Mouse (Mus musculus): ENCODE results near the gene Nfatc4. TPM values are rescaled to one million over a fixed set of nuclear protein-coding genes. Genes with fewer than 3 reads are reported as not detected.

Gene Nfatc4
- polyA plus RNA-seq, 1 experiment from 2014 or later: 25.7 TPM

DNA sequence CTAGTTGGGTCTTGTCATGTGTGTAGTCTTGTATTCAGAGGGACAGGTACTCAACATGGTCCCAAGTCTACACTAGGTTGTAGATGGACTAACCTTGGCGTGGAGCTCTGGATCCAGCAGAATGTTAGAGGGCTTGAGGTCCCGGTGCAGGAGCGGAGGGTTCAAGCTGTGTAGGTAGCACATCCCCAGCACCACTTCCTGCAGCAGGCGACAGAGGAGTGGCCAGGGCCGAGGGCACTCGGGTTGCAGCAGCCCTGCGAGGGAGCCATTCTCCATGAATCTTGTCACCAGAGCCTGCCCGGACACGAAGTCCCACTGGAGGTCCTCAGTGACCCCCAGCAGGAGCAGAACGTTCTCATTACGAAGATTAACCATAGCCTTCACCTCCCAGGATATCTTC lies 35.2 kb upstream of the Nfatc4 start:
- Histone ChIP-seq H3K4me3 (replicated peaks) (peak overlapping the region; percentile 44), H3K9me3 (no peaks in the 10 kb centered on the region), H3K27me3 (replicated peaks) (peaks cover 3% of the 10 kb centered on the region; the same call in 1 of the 2 replicates), H3K27ac (no peak overlapping the region), H3K36me3 (no peaks in the 10 kb centered on the region), H3K4me1 (replicated peaks) (peaks cover 18% of the 10 kb centered on the region; the same call in 1 of the 2 replicates), H3K4me2 (replicated peaks) (peak overlapping the region; percentile 76), H3K9ac (no peak overlapping the region)
- 43% methylated on average over 11 of the region's 11 CpGs for WGBS
- ATAC-seq: no peak

DNA sequence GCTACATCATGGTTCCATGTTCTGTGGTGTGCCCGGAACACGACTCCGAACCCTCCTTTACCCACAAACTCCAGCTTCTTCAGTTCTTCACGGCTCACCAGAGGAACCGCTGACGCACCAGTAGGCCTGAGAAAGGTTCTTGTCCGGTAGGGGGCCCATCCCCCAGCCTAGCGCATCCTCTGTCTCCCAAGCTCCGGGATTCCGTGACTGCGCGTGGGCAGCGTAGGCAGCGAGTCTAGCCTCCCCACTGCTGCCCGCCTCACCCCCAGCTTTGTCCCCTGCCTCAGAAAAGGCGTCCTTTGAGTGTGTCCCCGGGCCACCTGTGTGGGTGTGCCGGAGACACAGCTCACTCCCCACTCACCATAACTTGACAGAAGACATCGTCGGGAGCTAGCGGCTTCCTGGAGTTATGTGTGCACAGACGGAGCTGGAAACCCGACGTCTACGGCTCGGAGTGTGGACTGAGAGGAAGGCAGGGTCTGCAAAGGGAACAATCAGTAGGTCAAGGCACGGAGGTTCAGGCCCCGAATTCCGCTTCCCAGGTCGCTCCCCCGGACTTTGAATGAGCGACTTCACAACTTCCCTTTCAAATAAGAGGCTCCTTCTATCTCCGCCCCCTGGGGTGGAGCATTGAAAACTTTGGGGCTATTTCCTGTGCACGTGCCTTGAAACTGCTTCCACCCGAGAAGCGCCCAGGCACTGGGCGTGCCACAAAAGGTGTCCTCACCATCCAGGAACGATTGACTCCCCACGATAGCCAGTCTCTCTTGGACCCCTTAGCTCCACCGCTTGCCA lies 34.5 kb upstream of the Nfatc4 start, which contains the start of gene Ripk3:
TSS of gene Ripk3 (minus strand) at position 610 of the 795 bp plus-strand sequence.
- Histone ChIP-seq H3K4me2 (replicated peaks) (peak within 1 kb of the TSS; percentile 76), H3K27ac (no peak within 1 kb of the TSS), H3K4me1 (replicated peaks) (peaks cover 15% of the 10 kb centered on the region; the same call in 1 of the 2 replicates), H3K4me3 (replicated peaks) (peak within 1 kb of the TSS; percentile 44), H3K9ac (peak within 1 kb of the TSS; percentile 35), H3K27me3 (replicated peaks) (peaks cover 3% of the 10 kb centered on the region; the same call in 1 of the 2 replicates), H3K9me3 (no peaks in the 10 kb centered on the region), H3K36me3 (no peaks in the 10 kb centered on the region)
- WGBS: 6% methylated on average over 40 of the region's 40 CpGs
- peak; percentile 79 for ATAC-seq

DNA sequence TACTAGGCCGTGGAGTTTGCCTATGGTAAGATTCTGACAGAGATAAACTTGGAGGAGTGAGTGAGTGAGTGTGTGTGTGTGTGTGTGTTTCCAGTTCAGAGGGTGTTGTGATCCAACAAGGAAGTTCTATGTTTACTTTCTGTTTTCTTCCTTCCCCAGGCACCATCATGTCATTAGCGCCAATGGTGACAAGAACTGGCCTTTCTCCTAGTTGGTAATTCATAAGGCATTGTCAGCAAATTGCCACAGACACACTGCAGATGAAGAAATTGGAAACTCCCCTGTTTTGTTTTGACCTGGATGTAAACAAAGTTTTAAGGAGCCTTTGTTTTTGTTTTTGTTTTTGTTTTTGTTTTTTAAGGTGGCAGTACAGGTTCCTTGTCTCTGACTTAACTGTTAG lies 29.5 kb upstream of the Nfatc4 start:
- Histone ChIP-seq H3K27ac (no peak overlapping the region), H3K27me3 (replicated peaks) (no peaks in the 10 kb centered on the region), H3K4me3 (replicated peaks) (no peak overlapping the region), H3K36me3 (no peaks in the 10 kb centered on the region), H3K9ac (no peak overlapping the region), H3K4me2 (replicated peaks) (no peak overlapping the region), H3K9me3 (no peaks in the 10 kb centered on the region), H3K4me1 (replicated peaks) (0 out of 2 replicates have a peak, but pooled peaks cover 6% of the 10 kb centered on the region)
- 65% methylated on average over 2 of the region's 2 CpGs for WGBS
- no peak for ATAC-seq

DNA sequence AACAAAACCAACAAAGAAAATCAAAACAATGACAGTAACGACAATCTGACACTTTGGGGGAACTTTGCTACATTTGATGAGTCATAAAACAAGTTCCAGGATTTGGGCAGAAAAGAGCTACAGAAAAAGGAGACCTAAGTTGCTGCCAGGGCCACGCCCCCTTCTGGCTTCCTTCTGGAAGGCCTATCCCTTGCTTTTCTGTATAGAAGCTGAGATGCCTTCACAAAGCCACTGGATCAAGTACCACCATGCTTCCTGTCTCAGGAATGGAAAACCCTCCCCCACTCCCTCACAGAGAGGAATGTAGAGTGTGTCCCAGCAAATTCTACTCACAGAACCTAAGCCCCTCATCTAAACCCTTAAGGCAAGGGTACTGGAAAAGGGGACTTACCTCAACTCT lies 29.0 kb upstream of the Nfatc4 start:
- Histone ChIP-seq H3K27ac (no peak overlapping the region), H3K4me3 (replicated peaks) (no peak overlapping the region), H3K4me2 (replicated peaks) (no peak overlapping the region), H3K36me3 (no peaks in the 10 kb centered on the region), H3K9me3 (no peaks in the 10 kb centered on the region), H3K9ac (no peak overlapping the region), H3K4me1 (replicated peaks) (0 out of 2 replicates have a peak, but pooled peaks cover 4% of the 10 kb centered on the region), H3K27me3 (replicated peaks) (no peaks in the 10 kb centered on the region)
- ATAC-seq: no peak
- WGBS: 64% methylated on average over 2 of the region's 2 CpGs

DNA sequence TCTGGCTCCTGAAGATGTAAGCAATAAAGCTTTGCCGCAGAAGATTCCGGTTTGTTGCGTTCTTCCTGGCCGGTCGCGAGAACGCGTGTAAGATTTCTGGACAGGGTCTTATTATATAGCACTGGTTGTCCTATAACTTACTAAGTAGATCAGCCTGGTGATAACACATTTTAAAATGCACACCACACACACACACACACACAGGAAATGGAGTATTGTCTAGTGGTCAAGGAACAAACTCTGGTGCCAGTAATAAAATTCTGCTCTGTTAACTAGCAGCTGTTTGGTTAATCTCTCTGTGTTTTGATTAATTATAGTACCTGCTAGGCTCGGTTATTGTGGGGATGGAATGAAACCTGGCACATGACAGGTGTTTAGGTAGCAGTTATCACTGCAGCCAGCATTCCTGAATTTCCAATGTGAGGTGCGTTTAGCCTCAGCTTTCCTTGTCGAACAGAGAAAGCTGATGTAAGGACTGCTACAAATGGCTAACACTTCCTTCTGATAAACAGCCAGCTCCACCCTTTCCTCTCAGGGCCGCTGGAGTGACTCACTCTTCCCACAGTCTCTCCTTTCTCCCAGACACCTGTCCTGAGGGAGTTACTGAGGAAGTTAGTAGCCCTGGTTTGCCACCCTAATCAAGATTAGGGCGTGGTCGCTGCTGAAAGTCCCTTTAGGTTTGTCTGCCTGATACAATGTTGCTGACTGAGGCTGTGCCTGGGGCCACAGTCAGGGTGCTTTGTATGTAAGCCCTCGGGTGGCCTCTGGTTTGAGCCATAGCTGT lies 27.4 kb upstream of the Nfatc4 start:
- WGBS: 64% methylated on average over 15 of the region's 15 CpGs

DNA sequence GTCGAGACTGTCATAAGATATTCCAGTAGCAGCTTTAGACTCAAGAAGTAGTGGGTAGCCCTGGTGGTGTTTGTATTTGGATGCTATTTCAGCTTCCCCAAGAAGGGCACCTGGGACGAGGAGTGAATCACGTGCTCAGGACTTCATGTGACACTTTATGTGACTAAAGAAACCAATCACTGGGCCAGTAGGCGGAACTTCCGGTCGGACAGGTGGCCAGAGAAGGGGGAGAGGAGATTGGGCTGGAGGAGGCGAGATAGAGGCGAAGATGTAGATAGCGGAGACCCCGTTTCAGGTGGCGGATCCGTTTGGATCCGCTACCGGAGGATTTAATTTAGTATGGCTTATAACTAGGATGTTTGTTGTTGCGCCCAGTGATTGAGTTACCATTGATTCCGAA lies 8.1 kb upstream of the Nfatc4 start:
- ATAC-seq: peak; percentile 87

More for the DNA sequence above, 27.4 kb upstream of the Nfatc4 start:
- H3K36me3 ChIP-seq: no peaks in the 10 kb centered on the region
- no peaks in the 10 kb centered on the region for H3K9me3 ChIP-seq
- H3K27me3 ChIP-seq (replicated peaks): no peaks in the 10 kb centered on the region
- peak; percentile 97 for ATAC-seq
- no peak overlapping the region for H3K4me3 ChIP-seq (replicated peaks)
- H3K4me1 ChIP-seq (replicated peaks): 0 out of 2 replicates have a peak, but pooled peaks cover 4% of the 10 kb centered on the region
- H3K27ac ChIP-seq: peak overlapping the region; percentile 69
- H3K9ac ChIP-seq: no peak overlapping the region
- 0 out of 2 replicates have a peak overlapping the region, but pooled peaks have one; percentile 9 for H3K4me2 ChIP-seq (replicated peaks)

DNA sequence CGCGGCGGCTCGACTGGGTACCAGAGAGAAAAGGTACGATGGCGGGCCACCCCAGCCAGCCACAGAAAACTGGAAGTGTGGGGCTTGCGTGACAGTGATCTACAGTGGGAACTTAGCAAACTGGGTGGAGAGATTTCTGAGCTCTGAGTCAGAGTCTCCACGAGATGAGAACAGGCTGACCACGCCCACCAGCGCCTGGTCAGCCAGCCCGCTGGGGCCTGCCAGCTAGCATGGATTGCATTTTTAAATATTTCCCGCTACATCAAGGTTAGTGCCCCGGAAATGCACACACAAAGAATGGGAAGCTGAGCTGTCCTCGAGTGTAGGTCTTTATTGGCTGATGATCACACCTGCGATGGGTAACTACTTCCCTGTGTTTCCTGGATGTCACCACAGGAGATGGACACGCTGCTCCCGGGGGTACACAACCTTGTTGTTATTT lies 7.6 kb upstream of the Nfatc4 start:
- H3K4me2 ChIP-seq (replicated peaks): peak overlapping the region; percentile 75
- H3K4me1 ChIP-seq (replicated peaks): no peaks in the 10 kb centered on the region
- H3K27me3 ChIP-seq (replicated peaks): no peaks in the 10 kb centered on the region
- no peaks in the 10 kb centered on the region for H3K36me3 ChIP-seq
- ATAC-seq: peak; percentile 93
- WGBS: 19% methylated on average over 17 of the region's 17 CpGs
- no peaks in the 10 kb centered on the region for H3K9me3 ChIP-seq
- H3K27ac ChIP-seq: no peak overlapping the region
- peak overlapping the region; percentile 31; the same call in 1 of the 2 replicates for H3K9ac ChIP-seq
- H3K4me3 ChIP-seq (replicated peaks): peak overlapping the region; percentile 42

More for the DNA sequence above, 8.1 kb upstream of the Nfatc4 start:
- 20% methylated on average over 16 of the region's 16 CpGs for WGBS
- Histone ChIP-seq H3K4me1 (replicated peaks) (no peaks in the 10 kb centered on the region), H3K36me3 (no peaks in the 10 kb centered on the region), H3K27ac (no peak overlapping the region), H3K27me3 (replicated peaks) (no peaks in the 10 kb centered on the region), H3K9ac (peak overlapping the region; percentile 31; the same call in 1 of the 2 replicates), H3K4me3 (replicated peaks) (peak overlapping the region; percentile 42), H3K9me3 (no peaks in the 10 kb centered on the region), H3K4me2 (replicated peaks) (peak overlapping the region; percentile 75)

DNA sequence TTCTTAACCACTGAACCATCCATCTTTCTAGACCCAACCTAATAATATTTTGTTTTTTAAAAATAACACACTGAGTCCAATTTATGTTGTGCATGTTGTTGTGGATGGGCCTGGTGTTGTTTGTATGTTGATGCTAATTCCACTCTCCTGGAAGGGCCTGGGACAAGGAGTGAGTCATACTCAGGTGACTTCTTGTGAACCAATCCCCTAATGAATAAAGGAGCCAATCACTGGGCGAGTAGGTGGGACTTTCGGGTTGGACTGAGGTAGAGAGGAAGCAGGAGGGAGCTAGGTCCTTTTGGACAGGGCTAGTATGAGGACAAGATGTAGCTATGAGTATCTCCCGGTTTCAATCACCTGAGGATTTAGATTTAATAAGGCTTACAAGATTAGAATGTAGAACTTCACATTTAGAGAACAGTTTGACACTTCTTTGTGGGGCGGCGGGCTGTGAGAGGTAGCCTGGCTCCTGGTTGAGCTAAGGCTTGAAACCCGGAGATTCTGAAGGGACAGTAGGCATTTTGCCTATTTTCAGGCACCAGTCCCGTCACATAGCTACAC lies 3.0 kb upstream of the Nfatc4 start:
- Histone ChIP-seq H3K36me3 (no peaks in the 10 kb centered on the region), H3K4me2 (replicated peaks) (no peak overlapping the region), H3K4me3 (replicated peaks) (no peak overlapping the region), H3K9me3 (no peaks in the 10 kb centered on the region), H3K27me3 (replicated peaks) (no peaks in the 10 kb centered on the region), H3K27ac (no peak overlapping the region), H3K9ac (no peak overlapping the region), H3K4me1 (replicated peaks) (peaks cover 10% of the 10 kb centered on the region; the same call in 1 of the 2 replicates)
- no peak for ATAC-seq
- 81% methylated on average over 7 of the region's 7 CpGs for WGBS

DNA sequence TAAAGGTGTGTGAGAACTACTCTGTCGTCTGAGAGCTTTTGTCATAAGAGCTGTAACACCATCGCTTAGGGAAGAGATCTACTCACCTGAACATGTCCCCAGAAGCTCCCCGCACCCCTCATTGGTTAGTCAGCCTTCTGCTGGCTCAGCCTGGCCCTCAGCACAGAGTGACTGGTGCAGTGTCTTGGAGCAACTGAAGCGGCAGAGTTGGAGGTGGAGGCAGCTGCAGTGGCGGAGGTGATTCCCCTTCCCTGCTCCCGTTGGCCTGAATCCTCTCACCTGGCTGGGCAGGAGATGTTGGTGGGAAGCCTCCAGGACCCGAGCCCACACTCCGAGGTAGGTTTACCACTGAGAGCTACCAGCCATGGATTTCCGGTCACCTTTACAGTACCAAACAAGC lies 2.4 kb upstream of the Nfatc4 start:
- H3K4me1 ChIP-seq (replicated peaks): peaks cover 11% of the 10 kb centered on the region; the same call in 1 of the 2 replicates
- ATAC-seq: no peak
- no peaks in the 10 kb centered on the region for H3K36me3 ChIP-seq
- H3K27me3 ChIP-seq (replicated peaks): no peaks in the 10 kb centered on the region
- no peaks in the 10 kb centered on the region for H3K9me3 ChIP-seq
- H3K4me3 ChIP-seq (replicated peaks): no peak overlapping the region
- H3K27ac ChIP-seq: no peak overlapping the region
- WGBS: 81% methylated on average over 9 of the region's 9 CpGs
- H3K4me2 ChIP-seq (replicated peaks): no peak overlapping the region
- no peak overlapping the region for H3K9ac ChIP-seq

DNA sequence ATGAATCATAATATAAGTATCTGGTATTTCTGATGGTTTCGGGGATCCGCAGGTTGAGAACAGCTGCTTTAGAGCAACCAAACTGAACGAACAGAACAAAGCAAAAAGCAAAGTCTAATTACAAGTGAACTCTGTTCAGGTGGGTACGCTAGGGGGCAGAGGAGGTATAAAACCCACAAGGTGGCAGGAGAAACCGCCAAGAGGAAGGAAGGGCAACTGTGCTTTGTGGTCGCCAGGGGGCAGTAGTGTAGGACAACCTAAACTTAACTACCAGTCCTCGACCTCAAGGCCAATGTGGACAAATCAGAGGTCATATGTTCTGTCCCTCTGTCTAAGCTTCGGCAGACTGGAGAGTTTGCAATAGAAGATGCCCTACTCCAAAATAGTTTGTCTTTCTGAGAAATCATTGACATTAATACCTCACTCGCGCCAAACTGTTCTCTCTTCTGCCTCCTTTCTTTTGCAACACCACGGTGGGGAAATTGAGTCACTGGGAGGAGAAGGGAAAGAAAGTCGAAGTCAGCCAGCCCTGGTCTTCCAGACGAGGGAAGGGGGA lies 431 bp upstream of the Nfatc4 start:
- 3% methylated on average over 13 of the region's 13 CpGs for WGBS
- Histone ChIP-seq H3K9ac (peak overlapping the region; percentile 73; the same call in 1 of the 2 replicates), H3K9me3 (no peaks in the 10 kb centered on the region), H3K4me3 (replicated peaks) (peak overlapping the region; percentile 62), H3K27ac (peak overlapping the region; percentile 95), H3K4me2 (replicated peaks) (peak overlapping the region; percentile 90), H3K27me3 (replicated peaks) (peaks cover 3% of the 10 kb centered on the region; the same call in 1 of the 2 replicates), H3K36me3 (no peaks in the 10 kb centered on the region), H3K4me1 (replicated peaks) (peaks cover 22% of the 10 kb centered on the region)
- peak; percentile 29 for ATAC-seq

DNA sequence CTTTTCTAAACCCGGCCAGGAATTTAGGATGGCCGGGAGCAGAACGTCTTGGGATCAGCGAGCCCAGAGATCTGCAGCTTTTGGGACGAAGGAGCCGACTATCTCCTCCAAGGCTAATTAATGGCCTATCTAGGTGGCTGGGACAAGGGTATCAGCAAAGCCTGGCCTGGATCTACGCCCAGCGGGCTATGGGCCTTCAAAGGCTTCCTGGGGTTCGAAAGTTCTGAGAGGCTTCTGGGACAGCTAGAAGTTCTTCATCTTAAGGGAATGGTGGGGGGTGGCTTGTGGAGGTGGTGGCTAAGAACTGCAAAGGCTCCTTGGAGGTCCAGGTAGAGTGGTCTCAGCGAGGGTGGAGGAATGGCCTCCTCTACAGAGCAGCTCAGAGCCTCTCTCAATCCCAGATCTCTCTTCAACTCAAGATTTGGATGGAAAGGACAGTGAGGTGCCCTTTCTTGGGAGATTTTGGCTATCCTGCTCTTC lies 1.1 kb downstream of the Nfatc4 start:
- 0 out of 2 replicates have a peak, but pooled peaks have one; percentile 18 for ATAC-seq
- Histone ChIP-seq H3K4me3 (replicated peaks) (peak overlapping the region; percentile 62), H3K9me3 (no peaks in the 10 kb centered on the region), H3K27me3 (replicated peaks) (peaks cover 3% of the 10 kb centered on the region; the same call in 1 of the 2 replicates), H3K9ac (peak overlapping the region; percentile 73), H3K4me1 (replicated peaks) (peaks cover 29% of the 10 kb centered on the region), H3K4me2 (replicated peaks) (peak overlapping the region; percentile 90), H3K27ac (peak overlapping the region; percentile 95), H3K36me3 (no peaks in the 10 kb centered on the region)
- WGBS: 2% methylated on average over 10 of the region's 10 CpGs

Data from intestine, embryonic 15.5 days (tissue).